Mouse (Mus musculus): ENCODE measurements at regions not wholly inside any gene's neighbourhood (a gene's known extent, or its start where the extent isn't known, plus 50 kb on each side); places are given as distances from the start of the nearest gene placed in this dataset.

DNA sequence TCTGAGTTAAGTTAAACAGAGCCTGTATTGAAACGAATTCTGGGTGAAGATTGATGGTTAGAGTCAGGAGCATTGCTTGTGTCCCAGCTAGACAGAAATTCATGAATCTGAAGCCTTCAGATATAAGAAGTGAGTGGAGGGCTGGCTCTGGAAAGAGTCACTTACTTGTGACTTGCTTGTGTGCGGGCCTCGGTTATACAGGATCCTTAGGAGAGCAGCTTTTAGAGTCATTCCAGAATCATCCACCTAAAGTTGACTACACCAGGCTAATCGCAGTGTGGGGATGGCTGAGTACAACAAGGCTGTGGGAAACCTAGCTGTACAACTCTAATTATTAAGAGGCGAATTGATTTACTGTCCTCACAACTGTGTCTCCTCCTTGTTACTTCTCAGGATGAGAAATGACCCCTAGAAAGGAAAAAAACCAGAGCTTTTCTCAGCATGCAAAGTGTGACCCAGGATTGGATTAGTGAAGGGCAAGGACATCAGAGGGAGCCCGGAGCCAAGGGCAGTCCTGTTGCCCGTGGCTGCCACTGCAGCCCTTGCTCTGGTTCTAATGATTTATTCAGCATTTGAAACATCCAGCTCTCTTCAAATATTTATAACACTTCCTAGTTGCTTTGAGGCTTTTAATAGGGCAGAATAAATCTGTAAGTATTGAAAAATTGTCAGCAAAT lies 179.0 kb upstream of the Tgfbr2 start:
- TF ChIP-seq CTCF (IDR thresholded peaks at IDR 0.05; ENCODE audit: borderline replicate concordance, extremely low read depth, insufficient read depth, insufficient read length), result no peak
- no peak for TF ChIP-seq POLR2A (IDR thresholded peaks at IDR 0.05; ENCODE audit: borderline replicate concordance, extremely low read depth, insufficient read depth, insufficient read length, poor library complexity, severe bottlenecking)

All from brain, embryonic 14.5 days (tissue).